Mouse (Mus musculus) lung, adult 2 months (tissue): ENCODE data around the gene Palb2.

Experiments
- CTCF ChIP-seq: fragments of 200-500 bp; IDR thresholded peaks from 2 replicates; pipeline ENCODE4 v1.5.1; 2011; ENCODE audit warnings: mild to moderate bottlenecking, low read length, control low read depth; ENCODE audit not compliant: insufficient read depth
- POLR2A ChIP-seq: fragments of 200-500 bp; IDR thresholded peaks from 2 replicates; pipeline ENCODE4 v1.6.1; 2011; ENCODE audit warnings: low read depth, mild to moderate bottlenecking, control low read depth, low read length, borderline replicate concordance; ENCODE audit errors: extremely low read depth

GRCm38 (mm10) chr7:122158915-122159902 lies 26.4 kb upstream of the Palb2 start, which contains the start of gene Plk1:
- TF ChIP-seq POLR2A (no peak), CTCF (no peak)
